Mouse (Mus musculus) limb, embryonic 14.5 days (tissue): Measurements from ENCODE around the gene Naif1. TPM values are rescaled to one million over a fixed set of nuclear protein-coding genes. Genes with fewer than 3 reads are reported as not detected.
A peak's percentile ranks its signal among the peaks of the same experiment; 100 is the strongest.

Experiments
- ATAC-seq: fragments of 200-750 bp; cut with Nextera tagmentation; 2 replicates; pipeline ENCODE4 v1.8.0; 2017; ENCODE audit warnings: low read depth, moderate number of reproducible peaks, moderate TSS enrichment; ENCODE audit not compliant: low FRiP score
- DNase-seq: peaks from one replicate; pipeline ENCODE4 v3.0.0-alpha.2; 2015; ENCODE audit warnings: low spot score
- H3K27ac ChIP-seq: fragments of 300-500 bp; sonication (generic); replicated peaks from 2 replicates; pipeline ENCODE4 v1.5.1; 2014; ENCODE audit warnings: low read depth, mild to moderate bottlenecking, low read length, moderate library complexity, mixed read lengths
- H3K27me3 ChIP-seq: fragments of 300-500 bp; sonication (generic); 2 replicates; pipeline ENCODE4 v1.6.1; 2014; ENCODE audit warnings: low read length, mixed read lengths; ENCODE audit not compliant: control insufficient read depth, insufficient read depth
- H3K36me3 ChIP-seq: fragments of 300-500 bp; sonication (generic); 2 replicates; pipeline ENCODE4 v1.6.1; 2014; ENCODE audit warnings: mild to moderate bottlenecking, low read length, moderate library complexity, mixed read lengths; ENCODE audit not compliant: control insufficient read depth, insufficient read depth
- H3K4me1 ChIP-seq: fragments of 300-500 bp; sonication (generic); 2 replicates; pipeline ENCODE4 v1.6.1; 2014; ENCODE audit warnings: antibody characterized with exemption, low read length, mixed read lengths; ENCODE audit not compliant: control insufficient read depth, insufficient read depth
- H3K4me2 ChIP-seq: fragments of 300-500 bp; sonication (generic); replicated peaks from 2 replicates; pipeline ENCODE4 v1.6.1; 2014; ENCODE audit warnings: low read depth, mild to moderate bottlenecking, low read length, moderate library complexity; ENCODE audit not compliant: severe bottlenecking
- H3K4me3 ChIP-seq: fragments of 300-500 bp; sonication (generic); replicated peaks from 2 replicates; pipeline ENCODE4 v1.5.1; 2014; ENCODE audit warnings: low read length
- H3K9ac ChIP-seq: fragments of 300-500 bp; sonication (generic); 2 replicates; pipeline ENCODE4 v1.6.1; 2014; ENCODE audit warnings: mild to moderate bottlenecking, low read depth, low read length, moderate library complexity; ENCODE audit not compliant: severe bottlenecking
- H3K9me3 ChIP-seq: fragments of 300-500 bp; sonication (generic); 2 replicates; pipeline ENCODE4 v1.6.1; 2016; ENCODE audit warnings: low read length; ENCODE audit not compliant: control insufficient read depth
- POLR2A ChIP-seq: fragments of 200-500 bp; IDR thresholded peaks from 2 replicates; pipeline ENCODE4 v1.8.0; 2012; ENCODE audit warnings: inconsistent platforms, mild to moderate bottlenecking, moderate library complexity, borderline replicate concordance; ENCODE audit not compliant: insufficient read depth, insufficient read length; ENCODE audit errors: extremely low read depth
- WGBS: fragments of 180-500 bp; shearing (Covaris S2); extraction: QIAGEN DNeasy Blood & Tissue Kit; methylation state at CpG from one replicate; pipeline ENCODE4 v1.1.7; 2014; 5-methylcytosine and 5-hydroxymethylcytosine counted together
- polyA plus RNA-seq, 2 experiments: library from polyadenylated mRNA; depleted of rRNA in 1 of 2; stranded (reverse) in 1 of 2; unstranded in 1 of 2; fragments of >200 nt; fragmentation: Nextera tagmentation in 1 of 2; extraction: Ambion mirVana in 1 of 2; gene quantifications; 2 replicates each; pipeline versions ENCODE4 v1.2.1 to v1.2.3; 2012 to 2014

Gene Naif1
- polyA plus RNA-seq, 2 experiments: 4.2 to 4.5 TPM

DNA sequence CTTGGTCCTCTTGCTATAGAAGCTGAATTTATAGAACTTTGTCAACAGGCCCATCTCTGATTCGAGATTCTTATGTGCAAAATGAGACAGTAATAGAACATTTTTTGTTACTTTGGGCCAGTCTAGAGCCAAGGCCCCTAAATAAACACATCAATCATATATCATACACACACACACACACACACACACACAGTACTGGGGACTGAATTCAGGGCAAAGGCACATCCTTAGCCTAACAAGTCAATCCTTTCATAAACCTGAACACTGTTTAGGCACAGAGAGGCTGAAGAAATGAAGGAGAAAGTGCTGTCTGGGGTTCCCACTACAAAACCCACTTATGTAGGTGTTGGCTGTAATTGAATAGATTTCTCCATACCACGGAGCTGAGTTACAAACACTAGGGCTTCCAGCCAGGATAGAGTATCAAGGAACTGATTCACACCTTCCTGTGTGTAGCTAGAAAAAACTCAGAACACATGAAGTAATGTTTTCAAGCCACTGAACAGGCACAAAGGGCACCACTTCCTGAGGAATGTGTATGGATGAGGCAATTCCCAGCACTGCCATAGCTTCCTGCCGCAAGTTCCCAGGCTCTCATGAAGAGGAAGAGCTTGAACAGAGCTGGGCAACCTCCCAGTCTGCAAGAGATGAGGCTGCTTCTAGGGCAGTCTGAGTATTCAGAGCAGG is 13.4 kb upstream of the Naif1 start:
- Histone ChIP-seq H3K4me3 (no peak overlapping the region), H3K36me3 (peaks cover under 1% of the 10 kb centered on the region; the same call in 1 of the 2 replicates), H3K27ac (0 out of 2 replicates have a peak overlapping the region, but pooled peaks have one; percentile 0), H3K9me3 (no peaks in the 10 kb centered on the region), H3K9ac (no peak overlapping the region), H3K27me3 (no peaks in the 10 kb centered on the region), H3K4me1 (0 out of 2 replicates have a peak, but pooled peaks cover 7% of the 10 kb centered on the region), H3K4me2 (no peak overlapping the region)
- WGBS: 68% methylated on average over 3 of the region's 3 CpGs
- ATAC-seq: no peak
- TF ChIP-seq POLR2A: no peak
- DNase-seq: no peak

GRCm38 (mm10) chr2:32437612-32438166 is 12.6 kb upstream of the Naif1 start:
- WGBS: 65% methylated on average over 2 of the region's 2 CpGs
- Histone ChIP-seq H3K4me1 (0 out of 2 replicates have a peak, but pooled peaks cover 7% of the 10 kb centered on the region), H3K4me2 (no peak overlapping the region), H3K9ac (no peak overlapping the region), H3K27me3 (no peaks in the 10 kb centered on the region), H3K27ac (0 out of 2 replicates have a peak overlapping the region, but pooled peaks have one; percentile 0), H3K4me3 (no peak overlapping the region), H3K9me3 (no peaks in the 10 kb centered on the region), H3K36me3 (peaks cover 2% of the 10 kb centered on the region; the same call in 1 of the 2 replicates)
- TF ChIP-seq POLR2A: no peak
- ATAC-seq (no peak), DNase-seq (no peak)

DNA sequence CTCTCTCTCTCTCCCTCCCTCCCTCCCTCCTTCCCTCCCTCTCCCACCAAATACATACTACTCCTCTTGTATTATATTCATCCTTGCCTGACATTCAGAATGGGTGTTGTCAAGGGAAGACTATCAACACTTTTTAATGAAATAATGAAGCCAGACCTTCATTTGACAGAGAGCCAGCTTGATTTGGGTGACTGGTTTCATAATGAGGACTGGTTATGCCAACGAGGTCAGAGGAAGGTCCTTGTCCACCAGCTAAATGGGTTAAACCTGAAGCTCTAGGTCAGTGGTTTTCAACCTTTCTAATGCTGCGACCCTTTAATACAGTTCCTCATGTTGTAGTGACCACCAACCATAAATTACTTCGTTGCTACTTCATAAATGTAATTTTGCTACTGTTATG is 11.5 kb upstream of the Naif1 start:
- no peak overlapping the region for H3K27ac ChIP-seq
- 89% methylated on average over 3 of the region's 3 CpGs for WGBS
- no peak for DNase-seq
- no peak overlapping the region for H3K4me2 ChIP-seq
- no peaks in the 10 kb centered on the region for H3K27me3 ChIP-seq
- no peaks in the 10 kb centered on the region for H3K9me3 ChIP-seq
- 0 out of 2 replicates have a peak, but pooled peaks cover 7% of the 10 kb centered on the region for H3K4me1 ChIP-seq
- no peak overlapping the region for H3K4me3 ChIP-seq
- no peak overlapping the region for H3K9ac ChIP-seq
- peaks cover 2% of the 10 kb centered on the region; the same call in 1 of the 2 replicates for H3K36me3 ChIP-seq
- no peak for ATAC-seq
- TF ChIP-seq POLR2A: no peak

DNA sequence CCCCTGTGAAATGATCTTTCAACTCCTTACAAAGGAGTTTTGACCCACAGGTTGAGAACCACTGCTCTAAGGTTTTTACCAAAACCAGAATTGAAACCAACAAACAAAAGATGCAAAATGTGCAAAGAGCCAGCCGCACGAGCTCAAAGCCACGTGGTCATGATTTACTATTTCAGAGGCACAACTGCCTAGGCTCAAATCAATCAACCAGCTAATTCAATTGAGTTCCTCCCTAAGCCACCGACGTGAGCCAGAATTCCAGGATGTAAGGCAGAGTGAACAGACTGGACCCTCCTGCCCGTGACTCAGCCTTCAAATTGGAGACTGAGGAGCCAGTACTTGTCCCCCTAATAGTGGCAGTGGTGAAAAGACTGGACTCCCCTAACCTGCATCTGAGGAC is 11.1 kb upstream of the Naif1 start:
- Histone ChIP-seq H3K4me1 (0 out of 2 replicates have a peak, but pooled peaks cover 7% of the 10 kb centered on the region), H3K4me2 (no peak overlapping the region), H3K4me3 (no peak overlapping the region), H3K27me3 (no peaks in the 10 kb centered on the region), H3K36me3 (peaks cover 2% of the 10 kb centered on the region; the same call in 1 of the 2 replicates), H3K27ac (0 out of 2 replicates have a peak overlapping the region, but pooled peaks have one; percentile 3), H3K9ac (no peak overlapping the region), H3K9me3 (no peaks in the 10 kb centered on the region)
- 52% methylated on average over 6 of the region's 6 CpGs for WGBS
- ATAC-seq: no peak
- no peak for TF ChIP-seq POLR2A
- DNase-seq: no peak

DNA sequence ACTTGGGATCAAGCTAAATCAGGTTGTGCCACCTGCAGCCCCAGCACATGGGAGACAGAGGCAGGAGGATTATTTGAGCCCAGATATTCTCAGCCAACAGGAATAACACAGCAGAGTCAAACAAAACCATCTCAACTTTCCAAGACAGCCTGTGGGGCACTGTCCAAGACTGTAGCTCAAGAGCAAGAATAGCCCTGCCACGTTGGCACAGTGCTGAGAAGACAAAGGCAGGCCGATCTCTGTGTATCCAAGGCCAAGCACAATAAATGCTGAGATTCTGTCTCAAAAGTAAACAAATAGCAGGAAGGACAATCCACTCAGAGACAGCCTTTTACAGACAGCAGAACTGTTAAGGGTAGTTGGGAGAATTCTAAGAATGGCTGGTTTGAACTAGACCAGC is 10.1 kb upstream of the Naif1 start:
- DNase-seq (no peak), ATAC-seq (no peak)
- Histone ChIP-seq H3K27me3 (no peaks in the 10 kb centered on the region), H3K36me3 (peaks cover 2% of the 10 kb centered on the region), H3K4me2 (no peak overlapping the region), H3K9ac (no peak overlapping the region), H3K27ac (no peak overlapping the region), H3K4me3 (no peak overlapping the region), H3K4me1 (0 out of 2 replicates have a peak, but pooled peaks cover 7% of the 10 kb centered on the region), H3K9me3 (no peaks in the 10 kb centered on the region)
- no peak for TF ChIP-seq POLR2A
- WGBS: 77% methylated on average over 2 of the region's 2 CpGs
